Mouse (Mus musculus): ENCODE data around the gene Prps2. TPM values are rescaled to one million over a fixed set of nuclear protein-coding genes. Genes with fewer than 3 reads are reported as not detected.

Gene Prps2
- polyA plus RNA-seq, 1 experiment: not detected

- Histone ChIP-seq H3K27ac (ENCODE audit: insufficient read depth, low read depth, low read length) (no peak overlapping the region), H3K4me1 (ENCODE audit: control insufficient read depth, insufficient read depth, low read length) (no peaks in the 10 kb centered on the region), H3K4me3 (ENCODE audit: insufficient read depth, low read depth, low read length) (no peak overlapping the region)
- TF ChIP-seq POLR2A (IDR thresholded peaks at IDR 0.05; ENCODE audit: insufficient read depth, low read depth, low read length): no peak
- no peak for TF ChIP-seq CTCF (IDR thresholded peaks at IDR 0.05; ENCODE audit: insufficient read depth, low read depth, low read length)
- WGBS: 87% methylated on average over 4 of the region's 4 CpGs
Measured at GRCm38 (mm10) chrX:167330993-167331392, 51.6 kb downstream of the Prps2 start.

GRCm38 (mm10) chrX:167330399-167330798 is 52.1 kb downstream of the Prps2 start, which contains the start of gene Tlr7:
Tlr7 (minus strand) TSS chrX:167330558.
- WGBS: 80% methylated on average over 6 of the region's 6 CpGs
- TF ChIP-seq POLR2A (IDR thresholded peaks at IDR 0.05; ENCODE audit: insufficient read depth, low read depth, low read length): no peak
- TF ChIP-seq CTCF (IDR thresholded peaks at IDR 0.05; ENCODE audit: insufficient read depth, low read depth, low read length): no peak
- no peak within 1 kb of the TSS for H3K27ac ChIP-seq (ENCODE audit: insufficient read depth, low read depth, low read length)
- H3K4me3 ChIP-seq (ENCODE audit: insufficient read depth, low read depth, low read length): no peak within 1 kb of the TSS
- no peaks in the 10 kb centered on the region for H3K4me1 ChIP-seq (ENCODE audit: control insufficient read depth, insufficient read depth, low read length)

- TF ChIP-seq POLR2A (IDR thresholded peaks at IDR 0.05; ENCODE audit: insufficient read depth, low read depth, low read length) (no peak), CTCF (IDR thresholded peaks at IDR 0.05; ENCODE audit: insufficient read depth, low read depth, low read length) (no peak)
- no peak overlapping the region for H3K27ac ChIP-seq (ENCODE audit: insufficient read depth, low read depth, low read length)
- 86% methylated on average over 1 of the region's 1 CpGs for whole genome bisulfite sequencing
- H3K4me1 ChIP-seq (ENCODE audit: control insufficient read depth, insufficient read depth, low read length): no peaks in the 10 kb centered on the region
- no peak overlapping the region for H3K4me3 ChIP-seq (ENCODE audit: insufficient read depth, low read depth, low read length)
Measured at GRCm38 (mm10) chrX:167329620-167330019, 52.9 kb downstream of the Prps2 start.

GRCm38 (mm10) chrX:167329098-167329497 is 53.5 kb downstream of the Prps2 start:
- H3K4me1 ChIP-seq (ENCODE audit: control insufficient read depth, insufficient read depth, low read length): no peaks in the 10 kb centered on the region
- 32% methylated on average over 1 of the region's 1 CpGs for WGBS
- H3K27ac ChIP-seq (ENCODE audit: insufficient read depth, low read depth, low read length): no peak overlapping the region
- no peak for TF ChIP-seq POLR2A (IDR thresholded peaks at IDR 0.05; ENCODE audit: insufficient read depth, low read depth, low read length)
- TF ChIP-seq CTCF (IDR thresholded peaks at IDR 0.05; ENCODE audit: insufficient read depth, low read depth, low read length): no peak
- no peak overlapping the region for H3K4me3 ChIP-seq (ENCODE audit: insufficient read depth, low read depth, low read length)

- Histone ChIP-seq H3K27ac (ENCODE audit: insufficient read depth, low read depth, low read length) (no peak overlapping the region), H3K4me3 (ENCODE audit: insufficient read depth, low read depth, low read length) (no peak overlapping the region), H3K4me1 (ENCODE audit: control insufficient read depth, insufficient read depth, low read length) (no peaks in the 10 kb centered on the region)
- 83% methylated on average over 3 of the region's 3 CpGs for WGBS
- TF ChIP-seq CTCF (IDR thresholded peaks at IDR 0.05; ENCODE audit: insufficient read depth, low read depth, low read length) (no peak), POLR2A (IDR thresholded peaks at IDR 0.05; ENCODE audit: insufficient read depth, low read depth, low read length) (no peak)
Measured at GRCm38 (mm10) chrX:167328519-167328918, 54.0 kb downstream of the Prps2 start.

- 0 out of 2 replicates have a peak, but pooled peaks cover 2% of the 10 kb centered on the region for H3K4me1 ChIP-seq (ENCODE audit: control insufficient read depth, insufficient read depth, low read length)
- 52% methylated on average over 1 of the region's 1 CpGs for WGBS
- H3K4me3 ChIP-seq (ENCODE audit: insufficient read depth, low read depth, low read length): no peak overlapping the region
- TF ChIP-seq CTCF (IDR thresholded peaks at IDR 0.05; ENCODE audit: insufficient read depth, low read depth, low read length): no peak
- no peak for TF ChIP-seq POLR2A (IDR thresholded peaks at IDR 0.05; ENCODE audit: insufficient read depth, low read depth, low read length)
- no peak overlapping the region for H3K27ac ChIP-seq (ENCODE audit: insufficient read depth, low read depth, low read length)
Measured at GRCm38 (mm10) chrX:167323742-167324141, 58.8 kb downstream of the Prps2 start.

- 24% methylated on average over 4 of the region's 4 CpGs for WGBS
- Histone ChIP-seq H3K27ac (ENCODE audit: insufficient read depth, low read depth, low read length) (no peak overlapping the region), H3K4me1 (ENCODE audit: control insufficient read depth, insufficient read depth, low read length) (0 out of 2 replicates have a peak, but pooled peaks cover 2% of the 10 kb centered on the region), H3K4me3 (ENCODE audit: insufficient read depth, low read depth, low read length) (no peak overlapping the region)
- TF ChIP-seq CTCF (IDR thresholded peaks at IDR 0.05; ENCODE audit: insufficient read depth, low read depth, low read length) (no peak), POLR2A (IDR thresholded peaks at IDR 0.05; ENCODE audit: insufficient read depth, low read depth, low read length) (no peak)
Measured at GRCm38 (mm10) chrX:167321233-167321806, 61.2 kb downstream of the Prps2 start.

GRCm38 (mm10) chrX:167318819-167319396 is 63.6 kb downstream of the Prps2 start:
- Histone ChIP-seq H3K4me1 (ENCODE audit: control insufficient read depth, insufficient read depth, low read length) (0 out of 2 replicates have a peak, but pooled peaks cover 2% of the 10 kb centered on the region), H3K27ac (ENCODE audit: insufficient read depth, low read depth, low read length) (no peak overlapping the region), H3K4me3 (ENCODE audit: insufficient read depth, low read depth, low read length) (no peak overlapping the region)
- TF ChIP-seq CTCF (IDR thresholded peaks at IDR 0.05; ENCODE audit: insufficient read depth, low read depth, low read length) (no peak), POLR2A (IDR thresholded peaks at IDR 0.05; ENCODE audit: insufficient read depth, low read depth, low read length) (no peak)
- WGBS: 53% methylated on average over 4 of the region's 4 CpGs

GRCm38 (mm10) chrX:167315766-167316165 is 66.8 kb downstream of the Prps2 start:
- H3K4me1 ChIP-seq (ENCODE audit: control insufficient read depth, insufficient read depth, low read length): 0 out of 2 replicates have a peak, but pooled peaks cover 1% of the 10 kb centered on the region
- no peak overlapping the region for H3K27ac ChIP-seq (ENCODE audit: insufficient read depth, low read depth, low read length)
- TF ChIP-seq POLR2A (IDR thresholded peaks at IDR 0.05; ENCODE audit: insufficient read depth, low read depth, low read length) (no peak), CTCF (IDR thresholded peaks at IDR 0.05; ENCODE audit: insufficient read depth, low read depth, low read length) (no peak)
- no peak overlapping the region for H3K4me3 ChIP-seq (ENCODE audit: insufficient read depth, low read depth, low read length)
- WGBS: 78% methylated on average over 5 of the region's 5 CpGs
